Mouse (Mus musculus): ENCODE results near the gene Gas1.

Gene Gas1

DNA sequence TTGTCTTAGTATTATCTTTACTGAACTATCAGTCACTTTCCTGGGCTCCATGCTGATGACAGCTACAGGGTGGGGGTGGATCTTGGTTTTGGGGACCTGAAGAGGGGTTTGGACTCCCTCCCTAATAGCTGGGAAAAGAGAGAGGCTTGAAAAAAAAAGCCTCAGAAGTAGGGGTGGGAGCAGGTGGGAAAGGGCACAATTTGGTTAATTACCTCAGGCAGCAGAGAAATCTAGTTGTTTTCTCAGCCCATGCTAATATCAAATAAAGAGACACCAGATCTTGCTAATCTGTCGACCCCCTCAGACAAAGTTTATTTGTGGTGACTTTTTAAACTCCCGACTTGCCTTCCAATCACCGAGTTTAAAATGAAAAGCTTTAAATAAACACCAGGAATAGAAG lies 4.0 kb downstream of the Gas1 start:
- no peak for DNase-seq (ENCODE audit: low spot score)

DNA sequence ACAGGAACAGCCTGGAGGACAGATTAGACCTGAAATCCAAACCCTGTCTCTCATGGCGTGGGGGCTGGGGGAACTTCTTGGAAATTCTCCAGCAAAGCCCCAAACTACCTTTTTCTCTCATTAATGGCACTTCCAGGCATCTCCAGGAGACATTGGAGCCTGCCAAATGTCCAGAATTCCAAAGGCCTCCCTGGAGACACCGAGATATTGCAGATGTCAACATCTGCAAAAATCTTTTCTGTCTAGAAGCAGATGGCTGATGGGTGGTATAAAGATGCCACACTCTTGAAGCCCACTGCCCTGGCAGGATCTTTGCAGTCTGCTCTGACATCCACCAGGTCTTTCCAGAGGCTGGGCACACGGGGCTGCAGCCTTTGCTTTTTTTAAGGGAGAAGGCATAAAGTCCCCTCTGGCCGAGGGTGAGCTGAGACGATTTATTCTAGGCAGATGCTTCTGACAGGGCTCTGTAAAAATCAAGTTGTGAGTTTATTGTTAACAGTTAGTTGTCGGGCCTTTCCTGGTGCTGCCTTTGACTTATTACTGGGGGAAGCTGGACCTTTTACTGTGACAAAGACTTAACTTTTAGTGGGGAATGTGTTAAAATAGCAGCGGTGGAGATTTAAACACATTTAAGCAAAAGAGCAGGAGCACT lies 4.7 kb downstream of the Gas1 start:
- no peak for DNase-seq (ENCODE audit: low spot score)

DNA sequence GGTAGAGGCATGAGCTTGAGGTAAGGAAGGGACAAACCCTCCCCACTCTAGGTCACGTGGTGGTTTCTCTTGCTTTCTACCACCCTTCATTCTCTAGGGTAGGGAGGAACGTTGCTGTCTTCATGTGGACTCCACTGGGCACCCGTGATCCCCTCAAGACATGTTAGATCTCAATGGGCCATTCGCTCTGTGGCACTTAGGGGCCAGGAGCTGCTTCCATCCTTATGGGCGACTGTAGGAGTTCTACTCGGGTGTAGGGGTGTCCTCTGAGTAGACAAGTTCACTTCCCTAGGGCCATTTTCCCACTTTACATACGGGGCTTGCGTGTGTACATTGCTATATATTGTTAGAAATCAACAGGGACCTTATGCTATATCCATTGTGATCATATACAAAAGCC lies 5.4 kb downstream of the Gas1 start:
- no peak for DNase-seq (ENCODE audit: low spot score)

DNA sequence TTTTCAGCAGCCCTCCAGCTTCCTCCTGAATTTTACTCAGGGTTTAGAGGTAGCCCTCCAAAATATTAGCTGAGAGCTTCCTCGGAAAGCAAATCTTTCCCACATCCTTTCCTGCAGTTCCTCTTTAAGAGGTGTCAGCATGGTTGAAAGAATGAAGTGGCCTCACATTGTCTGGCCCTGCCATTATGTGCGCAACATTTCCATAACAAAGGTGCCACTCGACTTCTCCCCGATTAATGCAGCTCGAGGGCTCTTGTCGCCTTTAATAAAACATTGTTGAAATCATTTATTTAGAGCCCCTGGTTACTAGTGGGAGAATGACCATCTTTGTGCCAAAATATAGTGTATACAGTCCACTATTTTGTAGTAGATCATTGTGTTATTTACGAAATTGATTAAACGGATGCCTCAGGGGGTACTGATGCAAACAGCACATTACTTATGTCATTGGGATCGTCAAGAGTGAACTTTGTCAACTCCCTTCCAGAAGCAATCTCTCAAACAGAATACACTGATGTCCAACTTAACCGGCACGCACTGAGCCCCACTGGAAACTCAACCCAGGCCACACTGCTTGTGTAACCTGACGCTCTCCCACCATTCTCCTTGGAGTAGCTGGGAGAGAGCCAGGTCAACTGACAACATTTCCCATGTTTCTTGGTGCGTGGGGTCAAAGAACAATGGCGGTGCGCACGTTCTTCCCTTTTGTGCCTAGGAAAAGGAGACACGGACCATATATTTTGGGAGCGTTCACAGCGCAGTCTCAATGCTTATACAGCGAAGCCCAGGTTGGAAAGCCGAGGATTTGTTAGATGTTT lies 6.1 kb downstream of the Gas1 start:
- no peak for DNase-seq (ENCODE audit: low spot score)

DNA sequence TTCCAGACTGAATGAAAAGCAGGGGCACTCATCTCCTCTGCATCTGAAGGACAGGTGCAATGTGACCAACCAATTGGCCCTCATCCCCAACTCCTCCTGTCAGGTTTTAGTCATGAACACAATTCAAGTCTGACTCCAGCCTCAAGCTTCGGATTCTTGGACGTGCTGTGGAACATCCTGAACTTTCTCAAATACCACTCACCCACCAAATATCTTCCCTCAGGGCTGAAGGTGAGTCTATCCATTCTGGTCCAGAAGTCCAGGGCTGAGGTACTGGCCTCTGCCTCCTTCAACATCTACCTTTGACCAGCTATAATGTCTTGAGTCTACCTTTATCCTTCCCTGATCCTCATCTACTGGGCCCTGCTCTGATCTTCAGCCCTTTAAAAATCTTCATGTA lies 8.1 kb downstream of the Gas1 start:
- DNase-seq (ENCODE audit: low spot score), result no peak

DNA sequence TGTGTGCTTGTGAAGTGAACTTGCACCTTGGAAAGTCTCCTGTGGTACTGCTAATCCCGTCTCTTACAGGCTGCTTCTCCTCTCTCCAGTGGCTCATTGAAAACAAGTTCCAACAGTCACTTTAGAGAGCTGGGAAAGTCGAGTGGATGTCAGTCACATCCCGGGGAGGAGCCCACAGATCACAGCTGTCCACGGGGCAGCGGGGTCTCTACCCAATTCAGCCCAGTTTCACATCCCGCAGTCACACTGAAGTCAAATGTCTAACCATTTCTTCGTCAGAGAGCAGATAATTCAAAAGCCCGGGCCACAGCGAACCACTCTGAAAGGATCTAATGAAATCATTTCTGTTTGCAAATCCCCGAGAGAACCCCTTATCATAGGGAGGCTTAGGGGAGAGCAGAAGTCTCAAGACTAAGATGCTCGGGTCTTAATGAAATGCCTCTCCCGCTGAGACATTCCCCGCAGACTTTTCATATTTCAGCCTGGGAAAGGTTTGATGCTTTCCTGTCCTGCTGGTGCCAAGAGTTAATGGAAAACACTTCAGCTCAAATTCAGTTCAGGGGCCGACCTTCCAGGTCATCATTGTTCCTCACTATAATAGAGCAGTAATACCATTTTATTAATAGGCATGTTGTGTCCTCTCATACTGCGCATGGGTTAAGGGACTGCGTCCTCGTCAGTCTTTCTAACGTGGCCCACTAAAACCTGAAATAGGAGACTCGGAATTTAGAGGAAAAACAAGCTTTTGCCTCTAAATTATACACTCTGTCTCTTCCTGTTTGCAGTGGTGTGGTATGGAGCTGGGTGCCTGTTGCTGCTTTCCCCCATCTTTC lies 20.7 kb downstream of the Gas1 start:
- no peak for DNase-seq (ENCODE audit: low spot score)

DNA sequence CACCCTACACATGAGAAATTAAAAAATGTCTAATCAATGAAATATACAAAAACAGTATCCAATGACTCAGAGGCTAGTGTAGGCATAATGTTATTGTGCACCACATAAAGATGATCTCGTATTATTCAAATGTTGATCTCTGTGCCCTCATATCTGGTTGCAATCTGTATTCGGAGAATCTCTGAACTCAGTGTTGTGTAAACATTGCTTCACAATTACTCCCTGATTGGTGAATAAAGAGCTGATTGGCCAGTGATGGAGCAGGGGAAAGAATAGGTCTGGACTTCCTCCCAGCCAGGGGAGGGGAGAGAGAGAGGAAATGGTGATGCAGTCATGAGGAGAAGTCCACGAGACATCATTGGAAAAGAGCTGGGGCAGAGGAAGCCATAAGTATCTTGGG lies 23.0 kb downstream of the Gas1 start:
- no peak for DNase-seq (ENCODE audit: low spot score)

DNA sequence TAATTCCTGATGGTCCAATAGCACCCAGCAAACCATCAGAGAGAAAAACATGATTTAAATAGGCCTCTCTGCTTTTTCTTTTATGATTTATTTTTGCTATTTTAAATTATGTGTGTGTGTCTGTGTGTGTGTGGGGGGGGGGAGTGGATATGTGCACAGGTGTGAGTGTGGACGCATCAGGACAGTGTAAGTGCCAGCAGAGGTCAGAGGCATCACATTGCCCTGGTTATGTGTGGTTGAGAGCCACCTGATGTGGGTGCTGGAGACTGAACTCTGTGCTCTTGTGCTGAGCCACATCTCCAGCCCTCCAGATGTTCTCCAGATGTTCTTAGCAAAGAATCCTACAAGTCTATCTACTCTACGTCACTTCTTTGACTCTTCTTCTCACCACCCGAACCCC lies 28.9 kb downstream of the Gas1 start:
- no peak for DNase-seq (ENCODE audit: low spot score)

DNA sequence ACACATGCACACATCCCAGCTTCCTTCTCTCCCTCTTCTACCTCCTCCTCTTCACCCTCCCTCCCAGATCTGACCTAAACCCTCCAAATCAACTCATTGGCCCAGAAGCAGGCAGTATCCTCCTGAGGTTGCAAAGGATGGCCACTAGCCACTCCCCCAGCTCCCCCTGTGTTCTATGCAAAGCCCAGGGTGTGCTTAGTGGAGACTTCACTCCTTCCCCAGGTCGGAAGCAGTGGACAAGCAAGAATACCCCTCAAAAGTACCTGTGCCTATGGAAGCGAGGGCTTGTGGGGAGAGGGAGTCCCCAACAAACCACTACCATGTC lies 29.3 kb downstream of the Gas1 start:
- DNase-seq (ENCODE audit: low spot score), result no peak

DNA sequence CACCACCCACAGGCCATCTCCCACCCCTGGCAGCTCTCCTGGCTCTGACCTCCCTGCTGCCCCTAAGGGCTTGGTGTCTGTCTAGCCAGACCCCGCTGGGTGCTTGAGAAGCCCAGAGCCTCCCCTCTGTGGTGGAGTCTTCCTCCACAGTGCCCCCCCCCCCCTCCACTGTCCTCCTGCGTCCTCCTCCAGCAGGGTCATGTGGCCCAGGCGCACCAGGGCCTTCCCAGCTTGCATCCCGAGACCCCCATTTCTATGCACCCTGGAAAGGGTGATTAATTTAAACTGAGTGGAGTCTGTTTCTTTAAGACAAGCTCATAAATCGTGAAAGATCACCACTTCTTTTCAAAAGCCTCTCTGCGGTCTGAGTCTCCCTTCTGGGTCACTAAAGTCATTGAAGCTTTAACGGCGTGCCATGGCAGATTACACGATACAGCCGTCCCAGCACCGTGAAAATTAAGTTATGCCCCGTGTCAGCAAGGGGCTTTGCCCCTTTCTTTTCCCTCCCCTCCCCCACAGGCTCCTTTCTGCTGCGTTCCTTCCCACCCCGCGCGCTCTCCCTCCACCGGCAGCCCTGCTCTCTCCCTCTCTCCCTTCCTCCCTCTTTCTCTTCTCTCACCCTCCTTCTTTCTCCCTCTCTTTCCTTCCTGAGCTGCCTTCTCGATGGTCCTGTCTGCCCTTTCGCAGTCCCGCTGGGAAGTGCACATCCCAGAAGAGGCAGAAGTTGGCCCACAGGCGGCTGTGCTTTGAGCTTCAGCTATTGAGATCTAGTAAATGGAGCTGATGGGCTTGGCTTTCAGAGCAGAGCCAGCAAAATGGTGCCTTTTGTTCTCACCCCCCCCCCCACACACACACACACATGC lies 29.9 kb downstream of the Gas1 start:
- no peak for DNase-seq (ENCODE audit: low spot score)

DNA sequence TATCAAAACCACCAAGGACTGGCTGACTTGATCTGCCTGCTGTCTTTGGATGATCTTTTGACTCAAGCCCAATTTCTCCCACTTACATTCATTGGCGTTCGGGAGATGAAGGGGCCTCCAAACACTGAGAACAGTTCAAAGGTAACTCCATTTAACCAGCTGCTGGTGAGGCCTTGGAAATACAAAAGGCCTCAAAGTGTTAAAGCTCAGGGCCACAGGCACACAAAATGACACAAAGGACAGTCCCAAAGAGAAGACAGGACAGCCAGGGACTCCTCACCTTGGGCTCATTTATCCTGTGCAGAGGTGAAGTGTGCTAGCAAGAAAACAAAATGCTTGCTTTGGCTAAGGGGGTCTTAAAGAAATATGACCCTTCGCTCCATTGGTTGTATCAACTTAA lies 30.9 kb downstream of the Gas1 start:
- no peak for DNase-seq (ENCODE audit: low spot score)

DNA sequence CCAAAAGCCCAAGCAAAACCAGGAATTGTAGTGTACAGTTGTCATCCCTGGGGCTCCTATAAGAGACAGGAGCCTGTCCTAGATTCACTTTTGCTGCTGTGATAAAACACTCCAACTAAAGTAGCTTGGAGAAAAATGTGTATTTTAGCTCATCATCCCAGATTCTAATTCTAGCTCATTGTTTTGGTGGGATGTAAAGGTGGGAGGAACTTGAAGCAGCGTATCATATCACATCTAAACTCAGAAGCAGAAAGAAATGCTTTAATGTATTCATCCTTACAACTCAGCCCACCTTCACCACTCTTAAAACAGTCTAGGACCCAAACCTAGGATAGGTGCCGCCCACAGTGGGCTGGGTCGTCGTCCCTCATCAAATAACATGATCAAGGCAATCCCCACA lies 40.2 kb downstream of the Gas1 start:
- DNase-seq (ENCODE audit: low spot score), result no peak

DNA sequence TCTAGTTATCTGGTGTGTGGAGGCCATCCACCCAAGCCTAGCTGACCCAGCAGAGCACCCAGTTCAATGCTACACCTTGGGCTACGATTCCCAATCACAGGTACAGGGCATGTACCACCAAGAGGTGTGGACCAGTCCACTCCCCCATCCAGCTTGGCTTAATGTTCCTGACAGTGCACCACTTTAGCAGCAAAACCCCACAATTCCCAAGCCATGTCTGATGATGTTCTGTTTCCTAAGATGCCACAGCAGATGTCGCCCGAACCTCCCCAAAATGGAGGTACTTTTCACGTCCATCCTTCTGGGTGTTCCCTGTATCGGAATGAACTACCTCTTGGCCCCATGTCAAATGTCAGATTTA lies 42.7 kb downstream of the Gas1 start:
- no peak for DNase-seq (ENCODE audit: low spot score)

DNA sequence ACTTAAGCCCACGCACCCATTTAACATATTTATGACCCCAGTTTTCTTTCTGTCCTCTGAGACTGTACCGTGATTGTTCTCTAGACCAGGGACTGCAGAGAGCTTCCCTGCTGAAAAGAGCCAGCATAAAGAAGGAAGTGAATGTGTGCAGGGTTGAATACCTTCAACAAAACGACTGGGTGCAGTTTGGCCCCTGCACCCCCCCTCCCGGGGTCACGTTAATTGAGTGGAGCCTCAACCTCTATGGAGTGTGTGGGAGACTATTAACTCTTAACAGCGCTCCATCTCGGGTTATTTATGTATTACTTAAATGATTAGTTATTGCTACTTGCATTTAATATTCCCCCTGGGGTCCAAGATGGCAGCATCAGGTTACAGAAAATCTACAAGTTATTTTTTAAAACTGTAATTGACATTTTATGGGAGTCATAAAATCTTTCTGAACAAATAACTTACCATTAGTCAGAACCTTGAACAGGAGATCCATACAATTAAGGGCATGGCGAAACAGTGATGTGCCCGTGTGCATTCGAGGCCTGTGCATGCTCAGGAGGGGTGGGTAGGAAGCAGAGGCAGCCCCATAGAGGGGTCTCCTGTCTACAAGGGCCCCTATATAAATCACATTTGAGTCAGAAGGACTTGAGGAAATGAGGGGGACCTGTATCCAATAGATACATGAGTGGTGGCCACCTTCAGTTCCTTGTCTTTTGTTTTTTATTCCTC lies 43.3 kb downstream of the Gas1 start:
- no peak for DNase-seq (ENCODE audit: low spot score)

DNA sequence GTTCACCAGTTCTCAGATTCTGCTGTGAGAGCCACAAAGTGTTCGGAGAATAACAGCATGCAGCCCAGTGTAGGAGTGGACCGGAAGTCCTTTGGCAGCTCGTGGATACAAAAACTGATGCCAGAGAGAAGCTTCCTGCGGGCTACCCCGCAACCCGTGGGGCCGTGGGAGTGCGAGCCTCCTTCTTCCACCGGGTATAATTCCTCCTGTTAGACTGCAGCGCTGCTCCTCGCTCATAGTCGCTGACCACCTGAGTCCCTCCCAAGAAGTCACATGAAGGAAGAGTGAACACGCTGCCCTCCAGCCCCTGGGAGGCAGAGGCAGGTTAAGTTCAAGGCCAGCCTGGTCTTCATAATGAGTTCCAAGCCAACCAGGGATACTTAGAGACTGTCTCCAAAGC lies 45.4 kb downstream of the Gas1 start:
- no peak for DNase-seq (ENCODE audit: low spot score)

DNA sequence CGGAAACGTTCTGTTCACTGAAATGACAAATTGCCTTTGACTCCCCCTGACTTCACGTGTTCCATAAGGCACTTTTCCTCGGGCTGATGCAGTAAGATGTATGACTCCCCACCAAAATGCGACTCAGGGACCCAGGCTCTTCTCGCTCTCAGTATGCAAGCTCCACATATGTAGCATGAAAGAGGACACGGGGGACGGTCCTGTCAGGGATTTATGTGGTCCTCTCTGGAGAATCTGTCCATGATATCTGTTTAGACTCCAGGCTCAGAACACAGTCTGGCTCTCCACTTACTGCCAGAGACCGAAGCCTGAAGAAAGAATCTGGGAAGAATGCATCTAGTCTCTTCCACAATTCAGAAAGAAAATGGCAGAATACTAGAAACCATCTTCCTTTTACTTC lies 47.6 kb downstream of the Gas1 start:
- DNase-seq (ENCODE audit: low spot score), result no peak

DNA sequence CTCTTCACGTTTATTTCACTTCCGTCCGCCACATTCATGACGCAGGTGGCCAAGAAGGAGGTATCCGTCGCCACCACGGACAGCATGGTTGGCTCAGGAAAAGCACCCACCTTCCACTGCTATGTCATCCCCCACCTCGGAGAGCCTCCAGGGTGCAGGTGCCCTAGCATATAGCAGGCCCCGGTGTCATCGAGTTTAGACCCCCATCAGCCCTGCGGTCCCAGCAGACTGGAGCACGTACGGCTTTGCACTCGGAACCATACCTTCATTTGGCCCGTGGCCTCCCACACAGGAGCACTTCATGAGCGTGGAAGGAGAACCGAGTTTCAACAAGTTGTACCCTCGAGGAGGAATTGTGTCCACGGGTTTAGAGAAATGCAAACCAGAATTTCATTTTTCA lies 50.8 kb downstream of the Gas1 start:
- DNase-seq (ENCODE audit: low spot score), result no peak

DNA sequence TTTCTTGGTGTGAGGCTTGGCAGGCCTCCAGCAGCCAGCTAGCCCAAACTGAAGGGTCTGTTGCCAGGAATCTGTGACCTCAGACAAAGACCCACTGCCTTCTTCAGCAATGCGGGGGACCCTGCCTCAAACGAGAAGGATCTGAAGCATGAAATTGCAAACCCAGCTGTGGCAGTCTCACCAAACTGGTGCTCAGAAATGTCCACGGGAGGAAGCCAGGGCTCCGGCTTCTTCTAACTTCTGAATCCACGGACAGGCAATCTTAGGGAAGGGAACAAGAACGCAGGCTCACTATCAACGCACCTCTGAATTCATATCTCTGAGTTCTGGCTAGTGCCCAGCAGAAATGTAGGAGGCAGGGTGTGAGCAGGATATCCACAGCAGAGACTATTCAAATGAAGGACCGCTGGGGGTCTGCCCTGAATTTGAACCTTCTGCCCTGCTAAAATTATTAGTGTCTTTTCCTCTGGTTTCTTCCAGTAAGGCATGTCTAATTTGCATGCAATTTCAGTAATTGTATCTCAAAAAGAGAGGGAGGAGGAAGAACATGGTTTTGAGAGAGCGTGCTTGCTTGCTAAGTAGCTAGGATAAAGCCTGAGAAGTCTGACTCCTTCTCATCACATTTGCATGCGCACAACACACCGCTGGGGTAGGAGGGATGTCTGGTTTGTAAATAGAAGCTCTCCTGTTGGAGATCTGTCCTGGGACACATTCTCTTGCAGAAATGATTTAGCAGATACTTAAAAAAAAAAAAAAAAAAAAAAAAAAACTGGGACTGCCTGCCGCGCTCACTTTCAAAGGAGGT lies 51.5 kb downstream of the Gas1 start:
- no peak for DNase-seq (ENCODE audit: low spot score)

DNA sequence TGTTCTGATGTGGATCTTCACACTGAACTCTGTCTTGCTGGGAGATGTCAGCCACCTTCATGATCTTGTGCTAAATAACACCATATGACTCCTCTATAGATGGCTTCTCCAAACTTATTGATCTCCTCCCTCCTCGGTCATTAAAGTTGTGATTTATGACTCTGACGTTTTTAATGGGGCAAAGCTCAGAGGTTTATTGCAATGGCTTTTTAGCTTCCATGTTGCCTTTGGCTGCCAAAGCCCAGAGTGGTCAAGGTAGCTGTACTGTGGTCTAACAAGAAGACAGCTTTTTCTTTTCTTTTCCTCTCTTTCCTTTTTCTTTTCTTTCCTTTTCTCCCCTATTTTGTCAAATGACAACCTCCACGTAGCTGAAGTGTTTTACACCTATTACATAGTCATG lies 52.1 kb downstream of the Gas1 start:
- DNase-seq (ENCODE audit: low spot score), result no peak

DNA sequence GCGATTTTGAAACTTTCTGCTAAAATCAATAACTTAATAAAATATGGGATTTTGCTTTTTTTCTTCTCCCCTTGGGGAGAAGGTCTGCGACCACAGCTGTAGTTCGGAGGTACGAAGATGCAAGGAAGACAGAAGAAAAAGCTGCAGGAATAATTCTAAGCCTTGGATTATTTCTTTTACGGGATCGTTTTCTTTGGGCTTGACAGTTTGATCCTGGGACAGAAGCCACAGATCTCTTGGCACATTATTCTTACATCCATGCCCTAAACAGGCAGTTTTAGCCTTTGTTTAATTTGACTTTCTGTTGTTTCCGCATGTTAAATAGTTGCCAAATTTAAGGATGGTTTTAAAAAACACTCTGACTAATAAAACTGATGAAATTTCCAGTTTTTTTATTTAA lies 52.7 kb downstream of the Gas1 start:
- DNase-seq (ENCODE audit: low spot score), result no peak
